Mouse (Mus musculus): Measurements from ENCODE around the gene Pcnx2. TPM values are rescaled to one million over a fixed set of nuclear protein-coding genes. Genes with fewer than 3 reads are reported as not detected.

Pcnx2 gene
- polyA plus RNA-seq, 1 experiment: 54.4 TPM

GRCm38 (mm10) chr8:125870821-125871321, 27.2 kb downstream of the Pcnx2 start:
- Histone ChIP-seq H3K27ac (ENCODE audit: insufficient read depth, low read length) (no peak overlapping the region), H3K4me3 (ENCODE audit: insufficient read depth, low read length) (no peak overlapping the region), H3K4me1 (ENCODE audit: control insufficient read depth, insufficient read depth, low read length) (peaks cover 14% of the 10 kb centered on the region)
- TF ChIP-seq CTCF (IDR thresholded peaks at IDR 0.05; ENCODE audit: extremely low read depth, insufficient read depth, low read length) (peak; percentile 72), POLR2A (IDR thresholded peaks at IDR 0.05; ENCODE audit: extremely low read depth, insufficient read depth, low read length) (no peak)

DNA sequence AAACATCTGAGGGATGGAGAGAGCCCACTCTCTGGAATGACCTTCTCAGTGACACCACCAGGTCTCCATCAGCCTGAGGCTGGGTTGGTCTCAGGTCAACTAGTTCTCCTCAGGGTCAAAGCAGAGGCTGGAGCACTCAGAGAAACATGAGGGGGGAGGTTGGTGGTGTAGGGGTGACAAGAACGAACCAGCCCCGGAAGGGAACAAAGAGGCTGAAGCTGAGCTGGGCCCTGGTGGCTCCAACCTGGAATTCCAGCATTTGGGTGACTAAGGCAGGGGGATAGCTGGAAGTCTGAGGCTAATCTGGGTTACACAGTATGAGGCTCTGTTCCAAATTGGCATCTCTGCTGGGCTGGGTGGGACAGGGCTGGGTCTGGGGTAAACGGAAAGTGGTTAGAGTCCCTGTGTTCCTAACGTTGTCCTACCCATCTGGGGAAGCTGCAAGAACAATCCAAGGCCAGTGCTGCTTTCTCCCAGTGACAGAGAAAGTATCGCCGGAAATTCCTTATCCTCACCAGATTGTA, 27.9 kb downstream of the Pcnx2 start:
- H3K27ac ChIP-seq (ENCODE audit: insufficient read depth, low read length): no peak overlapping the region
- TF ChIP-seq CTCF (IDR thresholded peaks at IDR 0.05; ENCODE audit: extremely low read depth, insufficient read depth, low read length) (no peak), POLR2A (IDR thresholded peaks at IDR 0.05; ENCODE audit: extremely low read depth, insufficient read depth, low read length) (no peak)

GRCm38 (mm10) chr8:125869739-125870138, 28.4 kb downstream of the Pcnx2 start:
- TF ChIP-seq CTCF (IDR thresholded peaks at IDR 0.05; ENCODE audit: extremely low read depth, insufficient read depth, low read length): no peak
- no peak for TF ChIP-seq POLR2A (IDR thresholded peaks at IDR 0.05; ENCODE audit: extremely low read depth, insufficient read depth, low read length)
- no peak overlapping the region for H3K4me3 ChIP-seq (ENCODE audit: insufficient read depth, low read length)
- H3K4me1 ChIP-seq (ENCODE audit: control insufficient read depth, insufficient read depth, low read length): peaks cover 14% of the 10 kb centered on the region
- no peak overlapping the region for H3K27ac ChIP-seq (ENCODE audit: insufficient read depth, low read length)

More for the DNA sequence above, 27.9 kb downstream of the Pcnx2 start:
- Histone ChIP-seq H3K4me1 (ENCODE audit: control insufficient read depth, insufficient read depth, low read length) (peaks cover 14% of the 10 kb centered on the region), H3K4me3 (ENCODE audit: insufficient read depth, low read length) (no peak overlapping the region)

- Histone ChIP-seq H3K4me1 (ENCODE audit: control insufficient read depth, insufficient read depth, low read length) (peaks cover 10% of the 10 kb centered on the region), H3K4me3 (ENCODE audit: insufficient read depth, low read length) (no peak overlapping the region), H3K27ac (ENCODE audit: insufficient read depth, low read length) (no peak overlapping the region)
- TF ChIP-seq CTCF (IDR thresholded peaks at IDR 0.05; ENCODE audit: extremely low read depth, insufficient read depth, low read length): no peak
- TF ChIP-seq POLR2A (IDR thresholded peaks at IDR 0.05; ENCODE audit: extremely low read depth, insufficient read depth, low read length): no peak
Measured at GRCm38 (mm10) chr8:125868552-125868951, 29.6 kb downstream of the Pcnx2 start.

- Histone ChIP-seq H3K4me1 (ENCODE audit: control insufficient read depth, insufficient read depth, low read length) (no peaks in the 10 kb centered on the region), H3K4me3 (ENCODE audit: insufficient read depth, low read length) (no peak overlapping the region), H3K27ac (ENCODE audit: insufficient read depth, low read length) (no peak overlapping the region)
- TF ChIP-seq POLR2A (IDR thresholded peaks at IDR 0.05; ENCODE audit: extremely low read depth, insufficient read depth, low read length): no peak
Measured at GRCm38 (mm10) chr8:125866125-125866524, 32.0 kb downstream of the Pcnx2 start.

- H3K27ac ChIP-seq (ENCODE audit: insufficient read depth, low read length): no peak overlapping the region
- TF ChIP-seq CTCF (IDR thresholded peaks at IDR 0.05; ENCODE audit: extremely low read depth, insufficient read depth, low read length) (no peak), POLR2A (IDR thresholded peaks at IDR 0.05; ENCODE audit: extremely low read depth, insufficient read depth, low read length) (no peak)
- H3K4me3 ChIP-seq (ENCODE audit: insufficient read depth, low read length): no peak overlapping the region
- H3K4me1 ChIP-seq (ENCODE audit: control insufficient read depth, insufficient read depth, low read length): peaks cover 3% of the 10 kb centered on the region; the same call in 1 of the 2 replicates
Measured at GRCm38 (mm10) chr8:125857251-125857650, 40.9 kb downstream of the Pcnx2 start.

GRCm38 (mm10) chr8:125856160-125856559, 42.0 kb downstream of the Pcnx2 start:
- Histone ChIP-seq H3K4me1 (ENCODE audit: control insufficient read depth, insufficient read depth, low read length) (peaks cover 3% of the 10 kb centered on the region; the same call in 1 of the 2 replicates), H3K4me3 (ENCODE audit: insufficient read depth, low read length) (no peak overlapping the region), H3K27ac (ENCODE audit: insufficient read depth, low read length) (no peak overlapping the region)
- no peak for TF ChIP-seq CTCF (IDR thresholded peaks at IDR 0.05; ENCODE audit: extremely low read depth, insufficient read depth, low read length)
- TF ChIP-seq POLR2A (IDR thresholded peaks at IDR 0.05; ENCODE audit: extremely low read depth, insufficient read depth, low read length): no peak

DNA sequence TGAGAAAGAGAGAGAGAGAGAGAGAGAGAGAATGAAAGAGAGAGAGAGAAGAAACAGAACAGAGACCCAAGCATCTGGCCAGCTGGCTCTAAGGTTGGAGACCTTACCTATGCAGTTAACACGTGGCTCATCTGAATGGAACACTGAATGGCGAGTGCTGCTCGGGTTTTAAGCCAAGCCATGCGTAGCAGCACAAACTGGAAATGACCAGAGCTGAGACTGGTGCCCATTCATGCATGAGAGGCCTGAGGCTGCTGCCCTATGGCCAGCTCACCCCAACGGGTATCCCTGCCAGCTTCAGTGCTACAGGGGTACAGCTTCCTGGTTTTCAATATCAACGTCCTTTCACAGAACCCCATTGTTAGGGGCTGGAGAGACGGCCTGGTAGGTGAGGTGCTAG, 43.7 kb downstream of the Pcnx2 start:
- TF ChIP-seq CTCF (IDR thresholded peaks at IDR 0.05; ENCODE audit: extremely low read depth, insufficient read depth, low read length): no peak
- no peak for TF ChIP-seq POLR2A (IDR thresholded peaks at IDR 0.05; ENCODE audit: extremely low read depth, insufficient read depth, low read length)
- H3K4me1 ChIP-seq (ENCODE audit: control insufficient read depth, insufficient read depth, low read length): peaks cover 5% of the 10 kb centered on the region
- H3K27ac ChIP-seq (ENCODE audit: insufficient read depth, low read length): no peak overlapping the region
- H3K4me3 ChIP-seq (ENCODE audit: insufficient read depth, low read length): no peak overlapping the region

- Histone ChIP-seq H3K4me3 (ENCODE audit: insufficient read depth, low read length) (no peak overlapping the region), H3K27ac (ENCODE audit: insufficient read depth, low read length) (no peak overlapping the region), H3K4me1 (ENCODE audit: control insufficient read depth, insufficient read depth, low read length) (peaks cover 8% of the 10 kb centered on the region)
- no peak for TF ChIP-seq CTCF (IDR thresholded peaks at IDR 0.05; ENCODE audit: extremely low read depth, insufficient read depth, low read length)
- no peak for TF ChIP-seq POLR2A (IDR thresholded peaks at IDR 0.05; ENCODE audit: extremely low read depth, insufficient read depth, low read length)
Measured at GRCm38 (mm10) chr8:125853300-125853699, 44.8 kb downstream of the Pcnx2 start.

DNA sequence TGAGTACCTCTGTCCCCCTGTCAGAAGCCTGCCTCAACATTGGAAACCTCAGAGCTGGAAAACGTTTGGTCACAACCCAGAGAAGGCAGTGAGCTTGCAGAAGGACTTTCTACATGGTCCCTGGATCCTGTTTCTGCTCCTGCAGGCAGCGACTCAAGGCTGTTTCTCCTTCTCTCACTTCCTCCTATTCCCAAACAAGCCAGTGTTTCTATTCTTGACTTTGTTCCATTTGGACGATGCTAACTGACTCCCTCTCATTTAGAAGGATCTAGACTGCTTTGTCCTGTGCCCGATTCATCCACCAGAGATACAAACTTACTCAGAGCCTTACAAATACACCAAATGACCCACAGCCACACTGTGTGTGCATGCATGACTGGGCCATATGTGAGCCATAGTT, 48.9 kb downstream of the Pcnx2 start:
- H3K27ac ChIP-seq (ENCODE audit: insufficient read depth, low read length): no peak overlapping the region
- TF ChIP-seq POLR2A (IDR thresholded peaks at IDR 0.05; ENCODE audit: extremely low read depth, insufficient read depth, low read length) (no peak), CTCF (IDR thresholded peaks at IDR 0.05; ENCODE audit: extremely low read depth, insufficient read depth, low read length) (no peak)
- peaks cover 4% of the 10 kb centered on the region for H3K4me1 ChIP-seq (ENCODE audit: control insufficient read depth, insufficient read depth, low read length)
- no peak overlapping the region for H3K4me3 ChIP-seq (ENCODE audit: insufficient read depth, low read length)
